Mouse (Mus musculus): ENCODE measurements around the gene Hmgcll1. TPM values are rescaled to one million over a fixed set of nuclear protein-coding genes. Genes with fewer than 3 reads are reported as not detected.
"Not testable (repeated sequence)": the region's sequence is repeated elsewhere in the genome, so short reads cannot be mapped to it uniquely, and the experiment has no call there.

Gene Hmgcll1
- polyA plus RNA-seq, 1 experiment = 0.14 TPM

DNA sequence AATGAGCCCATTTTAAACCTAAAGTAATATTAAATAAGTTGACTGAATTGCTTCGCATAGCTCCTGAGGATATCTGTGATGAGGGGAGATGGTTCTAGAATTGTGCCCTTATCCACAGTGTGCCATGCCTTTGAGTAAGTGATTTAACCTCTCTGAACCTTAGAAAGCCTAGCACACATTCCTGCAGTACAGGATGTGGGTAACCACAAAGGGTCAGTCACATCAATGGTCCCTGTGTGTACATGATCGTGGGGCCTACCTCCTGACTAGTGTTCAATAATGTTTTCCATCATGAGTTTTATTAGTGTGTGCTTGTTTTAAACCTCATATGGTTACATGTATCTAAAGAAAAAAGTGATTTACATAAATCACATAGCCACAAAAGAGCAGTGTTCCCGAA is 46.3 kb downstream of the Hmgcll1 start:
- TF ChIP-seq POLR2A (IDR thresholded peaks at IDR 0.05; ENCODE audit: low read depth, low read length) = no peak
- no peak for TF ChIP-seq CTCF (IDR thresholded peaks at IDR 0.05; ENCODE audit: extremely low read depth, insufficient read length, insufficient replicate concordance, low read depth, low read length)
- H3K27me3 ChIP-seq (ENCODE audit: control insufficient read depth, insufficient read depth, low read length) = no peaks in the 10 kb centered on the region
- no peaks in the 10 kb centered on the region for H3K36me3 ChIP-seq (ENCODE audit: control insufficient read depth, insufficient read depth, low read length)
- no peak overlapping the region for H3K4me3 ChIP-seq (ENCODE audit: low read depth, low read length)
- H3K4me1 ChIP-seq (ENCODE audit: control insufficient read depth, insufficient read depth, insufficient read length, low read length) = no peaks in the 10 kb centered on the region
- WGBS = 69% methylated on average over 3 of the region's 3 CpGs
- no peak overlapping the region for H3K27ac ChIP-seq (ENCODE audit: insufficient read depth, low read depth, low read length)

DNA sequence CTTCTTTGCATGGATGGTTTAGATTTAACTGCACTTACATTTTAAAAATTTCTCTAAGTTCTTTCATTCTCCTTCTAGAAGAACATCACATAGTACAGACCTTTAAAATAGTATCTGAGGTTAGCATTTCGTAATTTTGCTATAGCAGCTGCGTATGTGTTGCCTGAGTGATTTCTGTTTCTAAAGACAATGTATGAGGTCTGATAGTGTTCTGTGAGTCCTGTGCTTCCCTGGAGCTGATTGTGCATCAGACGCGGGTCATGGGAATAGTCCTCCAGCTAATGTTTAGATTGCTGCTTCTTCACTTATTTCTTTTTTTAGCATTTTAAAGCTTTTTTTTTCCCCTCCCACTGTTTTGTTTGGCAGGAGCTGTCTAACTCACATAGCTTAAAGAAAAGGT is 46.8 kb downstream of the Hmgcll1 start:
- TF ChIP-seq POLR2A (IDR thresholded peaks at IDR 0.05; ENCODE audit: low read depth, low read length) = no peak
- TF ChIP-seq CTCF (IDR thresholded peaks at IDR 0.05; ENCODE audit: extremely low read depth, insufficient read length, insufficient replicate concordance, low read depth, low read length) = no peak
- WGBS = 69% methylated on average over 4 of the region's 4 CpGs
- Histone ChIP-seq H3K4me3 (ENCODE audit: low read depth, low read length) (no peak overlapping the region), H3K36me3 (ENCODE audit: control insufficient read depth, insufficient read depth, low read length) (no peaks in the 10 kb centered on the region), H3K27me3 (ENCODE audit: control insufficient read depth, insufficient read depth, low read length) (no peaks in the 10 kb centered on the region), H3K4me1 (ENCODE audit: control insufficient read depth, insufficient read depth, insufficient read length, low read length) (no peaks in the 10 kb centered on the region), H3K27ac (ENCODE audit: insufficient read depth, low read depth, low read length) (no peak overlapping the region)

DNA sequence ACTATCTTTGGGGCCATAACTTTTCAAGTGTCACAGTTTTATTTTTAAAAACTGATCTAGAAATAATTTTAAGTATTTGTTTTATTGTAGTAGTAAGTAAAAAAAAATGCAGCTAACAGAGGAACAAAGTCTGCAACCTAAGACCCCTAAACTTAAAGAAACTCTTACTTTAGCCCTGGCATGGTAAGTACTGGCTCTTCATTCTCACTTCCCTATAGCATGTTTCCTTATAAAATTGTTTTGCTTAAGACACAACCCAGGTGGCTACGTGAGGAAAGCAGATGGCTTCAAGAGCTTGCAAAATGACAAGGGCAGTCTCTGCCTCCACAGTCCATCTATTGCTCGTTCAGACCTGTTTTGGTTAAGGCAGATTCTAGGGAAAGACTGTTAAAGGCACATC is 49.5 kb downstream of the Hmgcll1 start:
- WGBS = 58% methylated on average over 2 of the region's 2 CpGs
- no peak overlapping the region for H3K4me3 ChIP-seq (ENCODE audit: low read depth, low read length)
- no peak overlapping the region for H3K27ac ChIP-seq (ENCODE audit: insufficient read depth, low read depth, low read length)
- no peaks in the 10 kb centered on the region for H3K4me1 ChIP-seq (ENCODE audit: control insufficient read depth, insufficient read depth, insufficient read length, low read length)
- H3K27me3 ChIP-seq (ENCODE audit: control insufficient read depth, insufficient read depth, low read length) = no peaks in the 10 kb centered on the region
- TF ChIP-seq CTCF (IDR thresholded peaks at IDR 0.05; ENCODE audit: extremely low read depth, insufficient read length, insufficient replicate concordance, low read depth, low read length) (no peak), POLR2A (IDR thresholded peaks at IDR 0.05; ENCODE audit: low read depth, low read length) (no peak)
- no peaks in the 10 kb centered on the region for H3K36me3 ChIP-seq (ENCODE audit: control insufficient read depth, insufficient read depth, low read length)

DNA sequence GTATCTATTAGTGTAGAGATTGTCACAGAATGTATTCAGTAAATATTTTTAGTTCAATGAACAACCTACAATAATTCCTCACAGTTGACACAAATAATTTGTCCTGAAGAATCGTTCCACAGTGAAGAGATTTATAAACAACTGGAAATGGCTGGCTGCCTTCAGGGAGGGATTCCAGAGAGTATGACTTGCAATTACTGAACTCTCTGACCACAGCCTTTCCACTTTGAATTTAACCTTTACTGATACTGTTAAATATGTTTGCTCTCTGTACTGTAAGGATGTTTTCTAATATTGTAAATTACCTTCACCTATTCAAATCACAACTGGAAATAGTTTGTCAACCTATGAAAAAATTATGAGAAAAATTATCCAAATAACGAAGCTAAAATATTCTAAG is 76.9 kb downstream of the Hmgcll1 start:
- Histone ChIP-seq H3K4me1 (ENCODE audit: control insufficient read depth, insufficient read depth, insufficient read length, low read length) (no peaks in the 10 kb centered on the region), H3K27me3 (ENCODE audit: control insufficient read depth, insufficient read depth, low read length) (no peaks in the 10 kb centered on the region), H3K4me3 (ENCODE audit: low read depth, low read length) (no peak overlapping the region), H3K36me3 (ENCODE audit: control insufficient read depth, insufficient read depth, low read length) (no peaks in the 10 kb centered on the region), H3K27ac (ENCODE audit: insufficient read depth, low read depth, low read length) (no peak overlapping the region)
- TF ChIP-seq CTCF (IDR thresholded peaks at IDR 0.05; ENCODE audit: extremely low read depth, insufficient read length, insufficient replicate concordance, low read depth, low read length) = no peak
- TF ChIP-seq POLR2A (IDR thresholded peaks at IDR 0.05; ENCODE audit: low read depth, low read length) = no peak
- 58% methylated on average over 2 of the region's 2 CpGs for WGBS

DNA sequence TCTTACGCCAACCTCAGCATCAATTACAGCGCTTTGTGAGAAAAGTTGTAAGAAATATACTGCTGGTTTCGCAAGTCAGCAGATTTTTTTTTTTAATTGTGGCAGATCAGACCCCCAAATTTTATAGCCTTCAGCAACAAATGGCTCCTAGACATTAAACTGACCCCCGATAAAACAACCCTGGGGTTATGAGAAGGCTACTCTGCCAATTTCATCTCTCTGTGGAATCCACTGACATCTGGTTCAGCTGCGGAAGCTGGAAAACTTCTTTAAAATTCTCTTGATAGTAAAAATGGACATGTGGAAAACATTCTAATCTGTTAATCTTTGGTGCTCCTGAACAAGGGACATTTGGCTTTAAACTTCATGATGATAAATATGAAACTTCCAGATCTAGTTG is 82.6 kb downstream of the Hmgcll1 start:
- no peak overlapping the region for H3K27ac ChIP-seq (ENCODE audit: insufficient read depth, low read depth, low read length)
- no peaks in the 10 kb centered on the region for H3K4me1 ChIP-seq (ENCODE audit: control insufficient read depth, insufficient read depth, insufficient read length, low read length)
- no peak overlapping the region for H3K4me3 ChIP-seq (ENCODE audit: low read depth, low read length)
- TF ChIP-seq POLR2A (IDR thresholded peaks at IDR 0.05; ENCODE audit: low read depth, low read length) (no peak), CTCF (IDR thresholded peaks at IDR 0.05; ENCODE audit: extremely low read depth, insufficient read length, insufficient replicate concordance, low read depth, low read length) (no peak)
- H3K27me3 ChIP-seq (ENCODE audit: control insufficient read depth, insufficient read depth, low read length) = no peaks in the 10 kb centered on the region
- H3K36me3 ChIP-seq (ENCODE audit: control insufficient read depth, insufficient read depth, low read length) = no peaks in the 10 kb centered on the region
- WGBS = 92% methylated on average over 5 of the region's 5 CpGs

DNA sequence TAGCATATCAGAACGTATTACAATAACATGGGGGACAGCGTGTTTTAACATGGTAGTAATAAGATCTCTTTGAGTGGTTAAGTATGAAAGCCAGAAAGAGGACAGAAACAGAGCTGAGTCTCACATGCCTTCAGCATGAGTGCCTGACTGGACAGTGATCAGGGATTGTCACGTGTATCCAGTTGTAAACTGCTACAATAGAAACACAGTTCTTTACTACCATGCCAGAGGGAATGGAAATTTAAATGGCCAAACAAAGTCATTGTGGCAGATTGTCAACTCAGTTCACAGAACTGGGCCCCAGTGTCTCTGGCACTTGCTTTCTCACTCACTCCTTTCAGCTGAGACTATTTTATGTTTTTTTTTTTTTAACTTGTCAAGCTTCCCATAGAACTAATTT is 85.3 kb downstream of the Hmgcll1 start:
- Histone ChIP-seq H3K4me3 (ENCODE audit: low read depth, low read length) (no peak overlapping the region), H3K27ac (ENCODE audit: insufficient read depth, low read depth, low read length) (no peak overlapping the region), H3K27me3 (ENCODE audit: control insufficient read depth, insufficient read depth, low read length) (no peaks in the 10 kb centered on the region), H3K4me1 (ENCODE audit: control insufficient read depth, insufficient read depth, insufficient read length, low read length) (no peaks in the 10 kb centered on the region), H3K36me3 (ENCODE audit: control insufficient read depth, insufficient read depth, low read length) (no peaks in the 10 kb centered on the region)
- TF ChIP-seq POLR2A (IDR thresholded peaks at IDR 0.05; ENCODE audit: low read depth, low read length) = no peak
- TF ChIP-seq CTCF (IDR thresholded peaks at IDR 0.05; ENCODE audit: extremely low read depth, insufficient read length, insufficient replicate concordance, low read depth, low read length) = no peak
- 74% methylated on average over 3 of the region's 3 CpGs for WGBS

DNA sequence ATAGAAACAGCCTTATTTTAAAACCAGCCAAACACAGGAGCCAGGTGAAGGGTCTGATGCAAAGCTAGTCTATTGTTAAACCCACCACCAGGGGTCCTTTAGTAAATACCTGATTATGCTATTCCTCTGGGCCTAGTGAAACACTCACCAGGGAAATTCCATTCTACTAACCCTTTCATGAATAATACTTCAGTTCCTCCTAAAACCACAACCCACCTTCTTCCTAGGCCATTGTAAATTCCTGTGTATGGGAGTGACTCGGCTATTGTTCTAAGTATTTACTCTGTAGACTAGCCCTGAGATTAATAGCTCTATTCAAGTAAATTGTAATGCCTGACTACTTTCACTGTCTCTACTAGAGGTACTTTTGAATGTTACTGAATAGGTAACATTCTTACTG is 89.8 kb downstream of the Hmgcll1 start:
- H3K27ac ChIP-seq (ENCODE audit: insufficient read depth, low read depth, low read length); H3K27me3 ChIP-seq (ENCODE audit: control insufficient read depth, insufficient read depth, low read length); H3K36me3 ChIP-seq (ENCODE audit: control insufficient read depth, insufficient read depth, low read length); H3K4me1 ChIP-seq (ENCODE audit: control insufficient read depth, insufficient read depth, insufficient read length, low read length); H3K4me3 ChIP-seq (ENCODE audit: low read depth, low read length): not testable (repeated sequence)
- 59% methylated on average over 1 of the region's 1 CpGs for WGBS

DNA sequence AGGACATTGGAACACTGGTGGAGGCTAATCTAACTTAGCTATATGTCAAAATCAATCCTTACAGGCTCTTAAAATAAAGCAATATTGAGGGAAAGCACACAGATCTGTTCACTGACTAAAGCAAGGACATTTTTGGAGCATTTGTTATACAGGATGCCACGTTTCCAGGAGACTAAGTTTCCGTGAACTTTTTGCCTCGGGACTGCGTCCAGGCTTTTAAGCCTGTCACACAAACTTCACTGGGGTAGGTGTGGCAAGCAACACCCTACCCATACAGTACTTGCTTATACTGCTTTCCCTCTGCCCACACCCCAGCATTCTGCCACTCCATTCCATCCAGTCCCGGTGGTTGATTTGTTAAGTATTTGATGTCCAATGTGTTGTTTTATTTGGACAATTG is 90.2 kb downstream of the Hmgcll1 start:
- TF ChIP-seq CTCF (IDR thresholded peaks at IDR 0.05; ENCODE audit: extremely low read depth, insufficient read length, insufficient replicate concordance, low read depth, low read length) (no peak), POLR2A (IDR thresholded peaks at IDR 0.05; ENCODE audit: low read depth, low read length) (no peak)
- Histone ChIP-seq H3K4me3 (ENCODE audit: low read depth, low read length) (no peak overlapping the region), H3K36me3 (ENCODE audit: control insufficient read depth, insufficient read depth, low read length) (no peaks in the 10 kb centered on the region), H3K27me3 (ENCODE audit: control insufficient read depth, insufficient read depth, low read length) (no peaks in the 10 kb centered on the region), H3K4me1 (ENCODE audit: control insufficient read depth, insufficient read depth, insufficient read length, low read length) (no peaks in the 10 kb centered on the region), H3K27ac (ENCODE audit: insufficient read depth, low read depth, low read length) (no peak overlapping the region)
- WGBS = 89% methylated on average over 5 of the region's 5 CpGs

DNA sequence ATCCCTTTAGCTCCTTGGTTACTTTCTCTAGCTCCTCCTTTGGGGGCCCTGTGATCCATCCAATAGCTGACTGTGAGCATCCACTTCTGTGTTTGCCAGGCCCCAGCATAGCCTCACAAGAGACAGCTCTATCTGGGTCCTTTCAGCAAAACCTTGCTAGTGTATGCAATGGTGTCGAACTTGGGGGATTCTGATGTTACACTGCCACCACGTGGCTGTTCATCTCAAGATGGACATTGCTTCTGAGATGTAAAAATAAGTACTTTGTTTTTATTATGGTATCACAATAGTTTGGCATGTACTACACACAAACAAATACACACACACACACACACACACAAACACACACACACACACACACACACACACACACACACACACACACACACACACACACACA is 108.2 kb downstream of the Hmgcll1 start:
- H3K27me3 ChIP-seq (ENCODE audit: control insufficient read depth, insufficient read depth, low read length); H3K27ac ChIP-seq (ENCODE audit: insufficient read depth, low read depth, low read length); H3K4me1 ChIP-seq (ENCODE audit: control insufficient read depth, insufficient read depth, insufficient read length, low read length); H3K36me3 ChIP-seq (ENCODE audit: control insufficient read depth, insufficient read depth, low read length); H3K4me3 ChIP-seq (ENCODE audit: low read depth, low read length): not testable (repeated sequence)
- 3% methylated on average over 2 of the region's 2 CpGs for WGBS
